Mouse (Mus musculus) C2C12 (cell line): ENCODE data around the gene Rab13.

Experiments used
- CTCF ChIP-seq: IDR thresholded peaks from one replicate; pipeline ENCODE4 v1.5.1; 2011; ENCODE audit not compliant: control insufficient read depth, insufficient read depth, insufficient read length
- FOSL1 ChIP-seq: IDR thresholded peaks from one replicate; pipeline ENCODE4 v1.8.0; 2011; ENCODE audit warnings: mild to moderate bottlenecking, low read length; ENCODE audit not compliant: poor library complexity, insufficient read depth, severe bottlenecking
- MAX ChIP-seq: IDR thresholded peaks from one replicate; pipeline ENCODE4 v1.6.1; 2011; ENCODE audit warnings: mild to moderate bottlenecking, control low read depth
- MYOD1 ChIP-seq: IDR thresholded peaks from one replicate; pipeline ENCODE4 v1.6.1; 2011; ENCODE audit warnings: low read depth; ENCODE audit not compliant: control insufficient read depth, insufficient read length
- MYOG ChIP-seq: IDR thresholded peaks from one replicate; pipeline ENCODE4 v1.6.1; 2011; ENCODE audit not compliant: control insufficient read depth, insufficient read length; ENCODE audit errors: extremely low read depth

- TF ChIP-seq MAX (no peak), MYOG (no peak), CTCF (no peak), MYOD1 (no peak), FOSL1 (no peak)
These were observed 17.9 kb upstream of the Rab13 start for GRCm38 (mm10) chr3:90195644-90196043.
